Mouse (Mus musculus): ENCODE measurements around the gene Calhm5.

Calhm5 gene

GRCm38 (mm10) chr10:34071650-34072049 is 24.7 kb downstream of the Calhm5 start:
- no peak for DNase-seq (ENCODE audit: low spot score in 2 of 2)

GRCm38 (mm10) chr10:34070999-34071492 is 25.3 kb downstream of the Calhm5 start:
- DNase-seq (ENCODE audit: low spot score in 2 of 2), result no peak

GRCm38 (mm10) chr10:34069606-34070005 is 26.7 kb downstream of the Calhm5 start:
- no peak for DNase-seq (ENCODE audit: low spot score in 2 of 2)

GRCm38 (mm10) chr10:34066591-34066990 is 29.7 kb downstream of the Calhm5 start:
- no peak for DNase-seq (ENCODE audit: low spot score in 2 of 2)

GRCm38 (mm10) chr10:34053987-34054386 is 42.3 kb downstream of the Calhm5 start:
- DNase-seq (ENCODE audit: low spot score in 2 of 2), result no peak

- no peak for DNase-seq (ENCODE audit: low spot score in 2 of 2)
Observed at GRCm38 (mm10) chr10:34044210-34044609, 52.1 kb downstream of the Calhm5 start, which contains the start of gene Calhm4. Gene Calhm4, minus strand, starts transcription at chr10:34044310.

Data from right cerebral cortex, postnatal 10 days (tissue).